Mouse (Mus musculus) right cerebral cortex, postnatal 36 days (tissue): ENCODE measurements at regions not wholly inside any gene's neighbourhood (a gene's known extent, or its start where the extent isn't known, plus 50 kb on each side); places are given as distances from the start of the nearest gene placed in this dataset.

ENCODE experiments used
- DNase-seq, 2 experiments: peaks; one replicate each; pipeline ENCODE4 v3.0.0; 2022; ENCODE audit warnings: low spot score in 2 of 2, mixed read lengths in 1 of 2

GRCm38 (mm10) chr5:46278190-46278589, 420.8 kb upstream of the Lcorl start:
- DNase-seq, result no peak

- no peak for DNase-seq
Measured at GRCm38 (mm10) chr5:46256730-46257129, 399.3 kb upstream of the Lcorl start.

- no peak for DNase-seq
Measured at GRCm38 (mm10) chr5:46253940-46254339, 396.5 kb upstream of the Lcorl start.

- no peak for DNase-seq
Measured at GRCm38 (mm10) chr5:46235364-46236067, 378.1 kb upstream of the Lcorl start.

- DNase-seq, result no peak
Measured at GRCm38 (mm10) chr5:46232780-46233179, 375.4 kb upstream of the Lcorl start.

GRCm38 (mm10) chr5:46228667-46229066, 371.3 kb upstream of the Lcorl start:
- no peak for DNase-seq

- no peak for DNase-seq
Measured at GRCm38 (mm10) chr5:46212845-46213468, 355.5 kb upstream of the Lcorl start.

GRCm38 (mm10) chr5:46209076-46209475, 351.7 kb upstream of the Lcorl start:
- DNase-seq, result no peak

- no peak for DNase-seq
Measured at GRCm38 (mm10) chr5:46203744-46204143, 346.3 kb upstream of the Lcorl start.

GRCm38 (mm10) chr5:46202457-46202772, 345.0 kb upstream of the Lcorl start:
- DNase-seq, result no peak

- DNase-seq, result no peak
Measured at GRCm38 (mm10) chr5:46201639-46202456, 344.4 kb upstream of the Lcorl start.

GRCm38 (mm10) chr5:46186908-46187307, 329.5 kb upstream of the Lcorl start:
- DNase-seq, result no peak

GRCm38 (mm10) chr5:46182157-46182556, 324.7 kb upstream of the Lcorl start:
- DNase-seq, result no peak

- no peak for DNase-seq
Measured at GRCm38 (mm10) chr5:46172315-46172714, 314.9 kb upstream of the Lcorl start.

GRCm38 (mm10) chr5:46160774-46161173, 303.4 kb upstream of the Lcorl start:
- DNase-seq, result no peak

- DNase-seq, result no peak
Measured at GRCm38 (mm10) chr5:46151973-46152372, 294.6 kb upstream of the Lcorl start.

GRCm38 (mm10) chr5:46150825-46151224, 293.4 kb upstream of the Lcorl start:
- DNase-seq, result no peak

GRCm38 (mm10) chr5:46149851-46150615, 292.6 kb upstream of the Lcorl start:
- DNase-seq, result no peak

GRCm38 (mm10) chr5:46139024-46139423, 281.6 kb upstream of the Lcorl start:
- DNase-seq, result no peak

- no peak for DNase-seq
Measured at GRCm38 (mm10) chr5:46137695-46138094, 280.3 kb upstream of the Lcorl start.

GRCm38 (mm10) chr5:46108020-46108419, 250.6 kb upstream of the Lcorl start:
- DNase-seq, result no peak

- no peak for DNase-seq
Measured at GRCm38 (mm10) chr5:46103350-46103749, 245.9 kb upstream of the Lcorl start.
